Mouse (Mus musculus): ENCODE results near the gene C1s2. TPM values are rescaled to one million over a fixed set of nuclear protein-coding genes. Genes with fewer than 3 reads are reported as not detected.
"Not testable (repeated sequence)": the region's sequence is repeated elsewhere in the genome, so short reads cannot be mapped to it uniquely, and the experiment has no call there.

The C1s2 gene
- polyA plus RNA-seq, 1 experiment from 2014 or later: not detected

- DNase-seq; H3K27me3 ChIP-seq; H3K27ac ChIP-seq; H3K4me1 ChIP-seq (replicated peaks); H3K4me3 ChIP-seq (replicated peaks); H3K4me2 ChIP-seq; H3K36me3 ChIP-seq; H3K9ac ChIP-seq; ATAC-seq (ENCODE audit: low read depth); H3K9me3 ChIP-seq (replicated peaks): not testable (repeated sequence)
- 75% methylated on average over 7 of the region's 7 CpGs for WGBS (ENCODE audit: insufficient replicate concordance)
Observed at GRCm38 (mm10) chr6:124580155-124580554, 55.7 kb downstream of the C1s2 start.

GRCm38 (mm10) chr6:124575155-124575678 lies 60.7 kb downstream of the C1s2 start:
- not testable (repeated sequence) for H3K4me2 ChIP-seq; H3K27ac ChIP-seq; ATAC-seq (ENCODE audit: low read depth); H3K4me3 ChIP-seq (replicated peaks); H3K9ac ChIP-seq; H3K36me3 ChIP-seq; H3K27me3 ChIP-seq; DNase-seq; H3K9me3 ChIP-seq (replicated peaks); H3K4me1 ChIP-seq (replicated peaks)
- 60% methylated on average over 3 of the region's 3 CpGs for WGBS (ENCODE audit: insufficient replicate concordance)

Other genes starting within 250 kb of the C1s2 start
- gene Pex5, start 221.0 kb downstream of the C1s2 start, polyA plus RNA-seq (2015; fragmentation: Nextera tagmentation; extraction: Ambion mirVana): 20.6 and 23.0 TPM in 2 replicates
- gene Clstn3, start 171.3 kb downstream of the C1s2 start, polyA plus RNA-seq (2015; fragmentation: Nextera tagmentation; extraction: Ambion mirVana): 2.9 and 3.9 TPM in 2 replicates
- gene C1rl, start 143.0 kb downstream of the C1s2 start, polyA plus RNA-seq (2015; fragmentation: Nextera tagmentation; extraction: Ambion mirVana): 6.1 and 7.0 TPM in 2 replicates
- gene C1ra, start 123.7 kb downstream of the C1s2 start, polyA plus RNA-seq (2015; fragmentation: Nextera tagmentation; extraction: Ambion mirVana): 7.5 and 8.4 TPM in 2 replicates
- gene C1s1, start 93.7 kb downstream of the C1s2 start, polyA plus RNA-seq (2015; fragmentation: Nextera tagmentation; extraction: Ambion mirVana): 21.1 and 23.9 TPM in 2 replicates
- not detected in 2 replicates for gene C1rb, start 65.8 kb downstream of the C1s2 start, polyA plus RNA-seq (2015; fragmentation: Nextera tagmentation; extraction: Ambion mirVana)
- 68.4 and 73.9 TPM in 2 replicates for gene Lpcat3, start 26.9 kb upstream of the C1s2 start, polyA plus RNA-seq (2015; fragmentation: Nextera tagmentation; extraction: Ambion mirVana)
- gene Emg1, start 76.1 kb upstream of the C1s2 start, polyA plus RNA-seq (2015; fragmentation: Nextera tagmentation; extraction: Ambion mirVana): 189 and 198 TPM in 2 replicates
- gene Phb2, start 76.3 kb upstream of the C1s2 start, polyA plus RNA-seq (2015; fragmentation: Nextera tagmentation; extraction: Ambion mirVana): 356 and 373 TPM in 2 replicates
- 28.7 and 29.5 TPM in 2 replicates for gene Ptpn6, start 102.6 kb upstream of the C1s2 start, polyA plus RNA-seq (2015; fragmentation: Nextera tagmentation; extraction: Ambion mirVana)
- gene Grcc10, start 105.3 kb upstream of the C1s2 start, polyA plus RNA-seq (2015; fragmentation: Nextera tagmentation; extraction: Ambion mirVana): 77.7 and 80.2 TPM in 2 replicates
- not detected in 2 replicates for gene Gm45234, start 119.9 kb upstream of the C1s2 start, polyA plus RNA-seq (2015; fragmentation: Nextera tagmentation; extraction: Ambion mirVana)
- 1.5 and 1.8 TPM in 2 replicates for gene Atn1, start 120.4 kb upstream of the C1s2 start, polyA plus RNA-seq (2015; fragmentation: Nextera tagmentation; extraction: Ambion mirVana)
- 0.32 and 0.42 TPM in 2 replicates for gene Eno2, start 133.6 kb upstream of the C1s2 start, polyA plus RNA-seq (2015; fragmentation: Nextera tagmentation; extraction: Ambion mirVana)
- not detected in 2 replicates for gene Lrrc23, start 143.6 kb upstream of the C1s2 start, polyA plus RNA-seq (2015; fragmentation: Nextera tagmentation; extraction: Ambion mirVana)
- 8.6 and 9.6 TPM in 2 replicates for gene Spsb2, start 172.6 kb upstream of the C1s2 start, polyA plus RNA-seq (2015; fragmentation: Nextera tagmentation; extraction: Ambion mirVana)
- gene Tpi1, start 178.2 kb upstream of the C1s2 start, polyA plus RNA-seq (2015; fragmentation: Nextera tagmentation; extraction: Ambion mirVana): 461 and 495 TPM in 2 replicates
- gene Usp5, start 193.4 kb upstream of the C1s2 start, polyA plus RNA-seq (2015; fragmentation: Nextera tagmentation; extraction: Ambion mirVana): 63.5 and 67.5 TPM in 2 replicates
- gene Cdca3, start 193.5 kb upstream of the C1s2 start, polyA plus RNA-seq (2015; fragmentation: Nextera tagmentation; extraction: Ambion mirVana): 202 and 204 TPM in 2 replicates
- gene Gnb3, start 204.2 kb upstream of the C1s2 start, polyA plus RNA-seq (2015; fragmentation: Nextera tagmentation; extraction: Ambion mirVana): 0.16 and 0.23 TPM in 2 replicates
- gene P3h3, start 221.7 kb upstream of the C1s2 start, polyA plus RNA-seq (2015; fragmentation: Nextera tagmentation; extraction: Ambion mirVana): 1.4 and 1.9 TPM in 2 replicates
- 0.08 and 0.14 TPM in 2 replicates for gene Gpr162, start 227.9 kb upstream of the C1s2 start, polyA plus RNA-seq (2015; fragmentation: Nextera tagmentation; extraction: Ambion mirVana)

All from liver, embryonic 13.5 days (tissue).